Mouse (Mus musculus): Measurements from ENCODE around the gene Col5a3. TPM values are rescaled to one million over a fixed set of nuclear protein-coding genes. Genes with fewer than 3 reads are reported as not detected.
A peak's percentile ranks its signal among the peaks of the same experiment; 100 is the strongest.

Gene Col5a3
- polyA plus RNA-seq, 1 experiment: 1.3 TPM

DNA sequence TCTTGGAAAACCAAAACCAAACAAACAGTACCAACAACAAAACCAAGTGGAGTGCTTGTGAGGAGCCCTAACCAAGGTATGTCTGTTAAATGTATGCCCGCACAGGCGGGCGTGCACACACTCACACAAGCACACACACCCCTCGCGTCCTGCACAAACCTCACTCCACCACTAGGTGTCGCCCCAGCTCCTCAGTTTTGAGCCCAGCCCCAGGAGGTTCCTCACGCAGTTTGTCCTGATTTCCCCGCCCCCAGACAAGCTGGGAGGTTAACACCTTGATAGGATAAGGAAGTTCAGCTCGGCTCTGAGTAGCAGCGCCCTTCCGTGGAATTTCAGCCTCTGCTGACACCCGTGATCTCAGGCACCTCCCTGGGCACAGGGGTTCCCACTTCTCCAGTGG, 74.5 kb downstream of the Col5a3 start:
- no peaks in the 10 kb centered on the region for H3K36me3 ChIP-seq (ENCODE audit: control insufficient read depth, insufficient read depth, low read length, poor library complexity, severe bottlenecking)
- no peaks in the 10 kb centered on the region for H3K27me3 ChIP-seq (ENCODE audit: control insufficient read depth, insufficient read depth, low read length, poor library complexity, severe bottlenecking)
- no peak overlapping the region for H3K27ac ChIP-seq (ENCODE audit: insufficient read depth, low read length)
- H3K9me3 ChIP-seq (replicated peaks; ENCODE audit: control insufficient read depth, insufficient read depth, low read length, poor library complexity, severe bottlenecking): no peaks in the 10 kb centered on the region
- H3K4me1 ChIP-seq (ENCODE audit: control insufficient read depth, insufficient read depth, low read length): peaks cover 2% of the 10 kb centered on the region
- H3K4me3 ChIP-seq (ENCODE audit: low read depth, low read length): no peak overlapping the region
- TF ChIP-seq EP300 (IDR thresholded peaks at IDR 0.05; ENCODE audit: insufficient read depth, low read depth, low read length) (0 out of 2 replicates have a peak, but pooled peaks have one; percentile 53), POLR2A (IDR thresholded peaks at IDR 0.05; ENCODE audit: insufficient read depth, low read length) (no peak), CTCF (IDR thresholded peaks at IDR 0.05; ENCODE audit: low read depth, low read length) (peak; percentile 96)
- H3K9ac ChIP-seq (ENCODE audit: low read depth, poor library complexity, severe bottlenecking): no peak overlapping the region

DNA sequence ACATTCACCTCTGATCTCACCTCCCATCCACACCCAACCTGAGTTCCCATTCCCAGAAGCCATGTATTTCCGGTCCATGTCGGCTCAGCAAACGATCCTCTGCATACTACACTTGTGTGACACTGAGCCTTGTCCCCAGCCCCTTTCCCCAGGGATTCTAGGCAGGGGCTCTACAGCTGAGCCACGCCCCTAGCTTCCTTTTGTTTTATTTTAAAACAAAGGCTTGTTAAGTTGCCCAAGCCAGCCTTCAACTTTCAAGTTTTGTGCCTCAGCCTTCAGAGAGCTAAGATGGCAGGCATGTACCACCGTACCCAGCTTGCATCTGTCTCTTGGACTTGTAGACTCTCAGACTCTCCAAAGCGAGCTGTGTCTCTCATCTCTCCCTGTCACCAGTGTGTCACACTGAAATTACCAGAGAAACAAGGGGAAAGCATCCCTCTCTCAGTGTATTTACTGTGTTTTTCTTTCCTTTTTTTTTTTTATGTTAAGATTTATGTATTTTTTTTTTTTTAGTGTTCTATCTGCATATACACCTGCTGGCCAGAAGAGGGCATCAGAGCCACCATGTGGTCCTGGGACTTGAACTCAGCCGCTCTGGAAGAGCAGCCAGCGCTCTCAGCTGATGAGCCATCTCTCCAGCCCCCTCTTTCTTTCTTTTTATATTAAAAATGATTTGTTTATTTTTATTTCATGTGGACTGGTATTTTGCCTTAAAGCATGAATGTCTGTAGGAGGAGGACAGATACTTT, 76.4 kb downstream of the Col5a3 start:
- no peaks in the 10 kb centered on the region for H3K27me3 ChIP-seq (ENCODE audit: control insufficient read depth, insufficient read depth, low read length, poor library complexity, severe bottlenecking)
- peaks cover 2% of the 10 kb centered on the region for H3K4me1 ChIP-seq (ENCODE audit: control insufficient read depth, insufficient read depth, low read length)
- TF ChIP-seq CTCF (IDR thresholded peaks at IDR 0.05; ENCODE audit: low read depth, low read length) (peak; percentile 67), EP300 (IDR thresholded peaks at IDR 0.05; ENCODE audit: insufficient read depth, low read depth, low read length) (no peak), POLR2A (IDR thresholded peaks at IDR 0.05; ENCODE audit: insufficient read depth, low read length) (no peak)
- H3K36me3 ChIP-seq (ENCODE audit: control insufficient read depth, insufficient read depth, low read length, poor library complexity, severe bottlenecking): no peaks in the 10 kb centered on the region
- H3K9me3 ChIP-seq (replicated peaks; ENCODE audit: control insufficient read depth, insufficient read depth, low read length, poor library complexity, severe bottlenecking): no peaks in the 10 kb centered on the region
- no peak overlapping the region for H3K27ac ChIP-seq (ENCODE audit: insufficient read depth, low read length)
- no peak overlapping the region for H3K9ac ChIP-seq (ENCODE audit: low read depth, poor library complexity, severe bottlenecking)
- no peak overlapping the region for H3K4me3 ChIP-seq (ENCODE audit: low read depth, low read length)

DNA sequence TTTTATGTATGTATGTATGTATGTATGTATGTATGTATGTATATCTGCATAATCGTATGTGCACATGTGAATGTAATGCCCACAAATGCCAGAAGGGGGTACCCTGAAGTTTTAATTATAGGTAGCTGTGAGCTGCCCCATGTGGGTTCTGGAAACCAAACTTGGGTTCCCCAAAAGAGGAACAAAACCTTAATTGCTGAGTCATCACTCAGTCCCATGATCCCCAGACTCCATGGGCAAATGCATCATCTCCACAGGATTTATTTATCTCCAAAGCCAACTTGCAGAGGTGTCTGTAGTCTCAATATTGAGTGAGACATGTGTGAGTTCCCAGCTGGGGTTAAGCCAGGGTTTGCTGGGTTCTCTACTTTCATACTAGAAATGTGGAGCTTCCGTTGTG, 77.6 kb downstream of the Col5a3 start:
- Histone ChIP-seq H3K4me1 (ENCODE audit: control insufficient read depth, insufficient read depth, low read length) (peaks cover 2% of the 10 kb centered on the region), H3K27ac (ENCODE audit: insufficient read depth, low read length) (no peak overlapping the region), H3K27me3 (ENCODE audit: control insufficient read depth, insufficient read depth, low read length, poor library complexity, severe bottlenecking) (no peaks in the 10 kb centered on the region)

DNA sequence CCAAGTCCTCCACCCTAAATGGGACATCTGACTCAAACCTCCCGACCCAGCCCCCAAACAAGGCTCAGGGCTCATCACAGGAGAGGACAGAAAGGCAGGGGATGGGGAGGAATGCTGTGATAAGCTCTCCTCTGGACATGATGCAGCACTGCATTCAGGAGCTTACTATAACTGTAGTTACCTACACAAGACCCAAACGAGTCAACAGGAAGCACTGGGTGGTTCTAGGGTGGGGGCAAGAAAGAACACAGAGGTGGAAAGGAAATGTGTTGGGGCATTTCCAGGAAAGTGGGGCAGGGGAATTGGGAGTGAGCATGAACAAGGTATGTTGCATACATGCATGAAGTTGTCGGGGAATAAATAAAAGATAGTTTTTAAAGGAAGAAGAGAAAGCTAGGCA, 80.2 kb downstream of the Col5a3 start:
- H3K36me3 ChIP-seq (ENCODE audit: control insufficient read depth, insufficient read depth, low read length, poor library complexity, severe bottlenecking): no peaks in the 10 kb centered on the region
- TF ChIP-seq CTCF (IDR thresholded peaks at IDR 0.05; ENCODE audit: low read depth, low read length) (no peak), POLR2A (IDR thresholded peaks at IDR 0.05; ENCODE audit: insufficient read depth, low read length) (no peak), EP300 (IDR thresholded peaks at IDR 0.05; ENCODE audit: insufficient read depth, low read depth, low read length) (no peak)
- H3K4me1 ChIP-seq (ENCODE audit: control insufficient read depth, insufficient read depth, low read length): peaks cover 2% of the 10 kb centered on the region
- no peak overlapping the region for H3K9ac ChIP-seq (ENCODE audit: low read depth, poor library complexity, severe bottlenecking)
- H3K4me3 ChIP-seq (ENCODE audit: low read depth, low read length): no peak overlapping the region
- no peaks in the 10 kb centered on the region for H3K9me3 ChIP-seq (replicated peaks; ENCODE audit: control insufficient read depth, insufficient read depth, low read length, poor library complexity, severe bottlenecking)
- H3K27me3 ChIP-seq (ENCODE audit: control insufficient read depth, insufficient read depth, low read length, poor library complexity, severe bottlenecking): no peaks in the 10 kb centered on the region
- H3K27ac ChIP-seq (ENCODE audit: insufficient read depth, low read length): no peak overlapping the region

More for the DNA sequence above, 77.6 kb downstream of the Col5a3 start:
- H3K9ac ChIP-seq (ENCODE audit: low read depth, poor library complexity, severe bottlenecking): no peak overlapping the region
- no peaks in the 10 kb centered on the region for H3K36me3 ChIP-seq (ENCODE audit: control insufficient read depth, insufficient read depth, low read length, poor library complexity, severe bottlenecking)
- no peak overlapping the region for H3K4me3 ChIP-seq (ENCODE audit: low read depth, low read length)
- TF ChIP-seq EP300 (IDR thresholded peaks at IDR 0.05; ENCODE audit: insufficient read depth, low read depth, low read length): no peak
- TF ChIP-seq POLR2A (IDR thresholded peaks at IDR 0.05; ENCODE audit: insufficient read depth, low read length): no peak
- TF ChIP-seq CTCF (IDR thresholded peaks at IDR 0.05; ENCODE audit: low read depth, low read length): no peak
- H3K9me3 ChIP-seq (replicated peaks; ENCODE audit: control insufficient read depth, insufficient read depth, low read length, poor library complexity, severe bottlenecking): no peaks in the 10 kb centered on the region

DNA sequence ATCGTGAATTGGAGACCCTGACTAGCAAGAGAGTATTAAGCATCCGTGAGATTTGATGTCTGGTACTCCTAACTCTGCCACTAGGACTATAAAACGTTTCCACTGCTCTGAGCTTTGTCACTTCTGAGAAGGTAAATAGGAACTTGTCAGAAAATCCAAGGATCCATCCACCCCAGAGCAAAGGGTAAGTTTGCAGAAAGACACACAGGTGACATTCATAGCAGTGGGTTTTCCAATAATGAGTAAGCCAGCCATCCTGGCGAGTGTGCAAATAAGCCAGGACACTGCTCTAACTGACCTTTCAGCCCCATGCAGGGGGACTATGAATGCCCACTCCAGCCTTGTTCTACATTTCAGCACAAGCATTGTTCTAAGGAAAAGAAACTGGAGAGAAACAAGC, 83.1 kb downstream of the Col5a3 start:
- no peaks in the 10 kb centered on the region for H3K36me3 ChIP-seq (ENCODE audit: control insufficient read depth, insufficient read depth, low read length, poor library complexity, severe bottlenecking)
- no peak overlapping the region for H3K4me3 ChIP-seq (ENCODE audit: low read depth, low read length)
- H3K9me3 ChIP-seq (replicated peaks; ENCODE audit: control insufficient read depth, insufficient read depth, low read length, poor library complexity, severe bottlenecking): no peaks in the 10 kb centered on the region
- H3K4me1 ChIP-seq (ENCODE audit: control insufficient read depth, insufficient read depth, low read length): no peaks in the 10 kb centered on the region
- H3K9ac ChIP-seq (ENCODE audit: low read depth, poor library complexity, severe bottlenecking): no peak overlapping the region
- TF ChIP-seq POLR2A (IDR thresholded peaks at IDR 0.05; ENCODE audit: insufficient read depth, low read length) (no peak), CTCF (IDR thresholded peaks at IDR 0.05; ENCODE audit: low read depth, low read length) (no peak), EP300 (IDR thresholded peaks at IDR 0.05; ENCODE audit: insufficient read depth, low read depth, low read length) (no peak)
- no peak overlapping the region for H3K27ac ChIP-seq (ENCODE audit: insufficient read depth, low read length)
- peaks cover 2% of the 10 kb centered on the region; the same call in 1 of the 2 replicates for H3K27me3 ChIP-seq (ENCODE audit: control insufficient read depth, insufficient read depth, low read length, poor library complexity, severe bottlenecking)

DNA sequence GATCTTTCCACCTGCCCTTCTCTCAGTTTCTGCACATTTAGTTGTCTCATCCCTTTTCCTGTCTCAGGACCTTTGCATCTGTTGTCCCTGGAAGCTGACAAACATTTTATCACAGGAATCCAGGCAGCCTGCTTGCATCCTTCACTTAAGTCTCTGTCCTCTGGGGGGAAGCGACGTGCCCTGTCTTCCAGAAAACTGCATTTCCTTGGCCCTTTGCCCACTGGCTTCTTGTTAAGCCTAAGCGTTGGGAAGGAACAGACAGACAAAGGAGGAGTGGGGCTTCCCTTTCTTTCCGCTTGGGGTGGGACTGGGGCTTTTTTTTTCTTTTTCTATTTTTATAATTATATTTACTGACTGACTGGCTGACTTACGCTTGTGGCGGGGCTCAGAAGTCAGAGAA, 85.4 kb downstream of the Col5a3 start:
- Histone ChIP-seq H3K9me3 (replicated peaks; ENCODE audit: control insufficient read depth, insufficient read depth, low read length, poor library complexity, severe bottlenecking) (no peaks in the 10 kb centered on the region), H3K4me1 (ENCODE audit: control insufficient read depth, insufficient read depth, low read length) (no peaks in the 10 kb centered on the region), H3K27ac (ENCODE audit: insufficient read depth, low read length) (no peak overlapping the region), H3K9ac (ENCODE audit: low read depth, poor library complexity, severe bottlenecking) (no peak overlapping the region), H3K4me3 (ENCODE audit: low read depth, low read length) (no peak overlapping the region), H3K36me3 (ENCODE audit: control insufficient read depth, insufficient read depth, low read length, poor library complexity, severe bottlenecking) (no peaks in the 10 kb centered on the region), H3K27me3 (ENCODE audit: control insufficient read depth, insufficient read depth, low read length, poor library complexity, severe bottlenecking) (peaks cover 14% of the 10 kb centered on the region)
- TF ChIP-seq CTCF (IDR thresholded peaks at IDR 0.05; ENCODE audit: low read depth, low read length) (no peak), POLR2A (IDR thresholded peaks at IDR 0.05; ENCODE audit: insufficient read depth, low read length) (no peak), EP300 (IDR thresholded peaks at IDR 0.05; ENCODE audit: insufficient read depth, low read depth, low read length) (no peak)

Data from ES-Bruce4 (cell line).